Mouse (Mus musculus) CH12.LX (cell line): Measurements from ENCODE around the gene Trappc2l. TPM values are rescaled to one million over a fixed set of nuclear protein-coding genes. Genes with fewer than 3 reads are reported as not detected.
"Not testable (repeated sequence)": the region's sequence is repeated elsewhere in the genome, so short reads cannot be mapped to it uniquely, and the experiment has no call there.

ENCODE experiments used
- DNase-seq: peaks from one replicate; pipeline ENCODE4 v3.0.0-alpha.2; 2013; ENCODE audit errors: extremely low read depth
- H3K27ac ChIP-seq: 2 replicates; pipeline ENCODE4 v1.5.1; 2012; ENCODE audit warnings: low read depth, mild to moderate bottlenecking, control low read depth, moderate library complexity; ENCODE audit not compliant: insufficient read depth
- H3K27me3 ChIP-seq: replicated peaks from 2 replicates; pipeline ENCODE3; 2012; ENCODE audit warnings: inconsistent platforms
- H3K36me3 ChIP-seq, 2 experiments: replicated peaks in 1 of 2; 2 replicates each; pipeline versions ENCODE3 to v1.6.1; 2012; ENCODE audit warnings: inconsistent platforms in 1 of 2, low read length in 1 of 2, mild to moderate bottlenecking in 1 of 2, mixed read lengths in 1 of 2, moderate library complexity in 1 of 2; ENCODE audit not compliant: control insufficient read depth in 1 of 2, insufficient read depth in 1 of 2
- H3K4me1 ChIP-seq, 2 experiments: 2 replicates each; pipeline ENCODE4 v1.6.1; 2012; ENCODE audit warnings: inconsistent platforms in 1 of 2, moderate library complexity in 1 of 2; ENCODE audit not compliant: insufficient read depth in 2 of 2, control insufficient read depth in 1 of 2
- H3K4me2 ChIP-seq: 2 replicates; pipeline ENCODE4 v1.6.1; 2012; ENCODE audit warnings: low read depth, mild to moderate bottlenecking, control low read depth; ENCODE audit not compliant: poor library complexity, insufficient read depth, severe bottlenecking
- H3K4me3 ChIP-seq, 3 experiments: fragments of 150-350 bp in 1 of 3; sonication (generic) in 1 of 3; replicated peaks in 1 of 3; 2 replicates each; pipeline versions ENCODE3 to v1.5.1; 2011 to 2012; ENCODE audit warnings: low read depth in 2 of 3, low read length in 2 of 3, mild to moderate bottlenecking in 2 of 3, moderate library complexity in 2 of 3, control low read depth in 1 of 3, improper control_type of control experiment in 1 of 3, inconsistent platforms in 1 of 3, mixed read lengths in 1 of 3; ENCODE audit not compliant: poor library complexity in 1 of 3
- H3K79me2 ChIP-seq: replicated peaks from 2 replicates; pipeline ENCODE4 v1.6.1; 2012; ENCODE audit warnings: mild to moderate bottlenecking, moderate library complexity; ENCODE audit not compliant: control insufficient read depth, poor library complexity, insufficient read depth, severe bottlenecking; ENCODE audit errors: extremely low read depth
- H3K9ac ChIP-seq: 2 replicates; pipeline ENCODE4 v1.6.1; 2012; ENCODE audit warnings: low read depth, mild to moderate bottlenecking, control low read depth, moderate library complexity; ENCODE audit not compliant: insufficient read depth
- H3K9me3 ChIP-seq: replicated peaks from 2 replicates; pipeline ENCODE3; 2012; ENCODE audit warnings: low read length, inconsistent platforms, mixed read lengths
- CHD2 ChIP-seq: IDR thresholded peaks from 2 replicates; pipeline ENCODE4 v1.6.1; 2011; ENCODE audit warnings: low read length, improper control_type of control experiment
- CTCF ChIP-seq, 2 experiments: IDR thresholded peaks in 1 of 2; conservative IDR thresholded peaks in 1 of 2; 2 replicates each; pipeline ENCODE4 v1.5.1; 2011 to 2012; ENCODE audit warnings: low read depth in 2 of 2, low read length in 2 of 2, improper control_type of control experiment in 1 of 2, inconsistent platforms in 1 of 2, mild to moderate bottlenecking in 1 of 2, moderate library complexity in 1 of 2
- E2F4 ChIP-seq: IDR thresholded peaks from 2 replicates; pipeline ENCODE4 v1.6.1; 2011; ENCODE audit warnings: low read depth, low read length, improper control_type of control experiment; ENCODE audit not compliant: insufficient replicate concordance
- EP300 ChIP-seq: IDR thresholded peaks from 2 replicates; pipeline ENCODE4 v1.6.1; 2011; ENCODE audit warnings: low read length, improper control_type of control experiment
- ETS1 ChIP-seq: conservative IDR thresholded peaks from 2 replicates; pipeline ENCODE4 v1.6.1; 2012; ENCODE audit warnings: low read depth, mild to moderate bottlenecking, inconsistent platforms, low read length, improper control_type of control experiment, moderate library complexity
- HCFC1 ChIP-seq: IDR thresholded peaks from 2 replicates; pipeline ENCODE4 v1.6.1; 2012; ENCODE audit warnings: low read depth, mild to moderate bottlenecking, inconsistent platforms, low read length, improper control_type of control experiment
- JUND ChIP-seq: conservative IDR thresholded peaks from 2 replicates; pipeline ENCODE4 v1.6.1; 2011; ENCODE audit warnings: low read depth, low read length, improper control_type of control experiment
- MAX ChIP-seq: IDR thresholded peaks from 2 replicates; pipeline ENCODE4 v1.6.1; 2011; ENCODE audit warnings: low read length, improper control_type of control experiment
- MAZ ChIP-seq: IDR thresholded peaks from 2 replicates; pipeline ENCODE4 v1.6.1; 2012; ENCODE audit warnings: low read depth, mild to moderate bottlenecking, inconsistent platforms, low read length, improper control_type of control experiment, moderate library complexity
- PAX5 ChIP-seq: IDR thresholded peaks from 2 replicates; pipeline ENCODE4 v1.6.1; 2012; ENCODE audit warnings: low read length, inconsistent platforms, mixed read lengths
- RCOR1 ChIP-seq: conservative IDR thresholded peaks from 2 replicates; pipeline ENCODE4 v1.6.1; 2012; ENCODE audit warnings: low read depth, mild to moderate bottlenecking, inconsistent platforms, low read length, improper control_type of control experiment
- SIN3A ChIP-seq: IDR thresholded peaks from 2 replicates; pipeline ENCODE4 v1.6.1; 2012; ENCODE audit warnings: low read length, improper control_type of control experiment, inconsistent platforms
- SMC3 ChIP-seq: IDR thresholded peaks from 2 replicates; pipeline ENCODE4 v1.6.1; 2011; ENCODE audit warnings: low read depth, low read length, improper control_type of control experiment
- TCF12 ChIP-seq: IDR thresholded peaks from 2 replicates; pipeline ENCODE4 v1.6.1; 2014; ENCODE audit warnings: low read depth, mild to moderate bottlenecking, inconsistent platforms, low read length, improper control_type of control experiment
- UBTF ChIP-seq: IDR thresholded peaks from 2 replicates; pipeline ENCODE4 v1.6.1; 2012; ENCODE audit warnings: low read depth, mild to moderate bottlenecking, inconsistent platforms, low read length, improper control_type of control experiment, moderate library complexity
- USF1 ChIP-seq: IDR thresholded peaks from 2 replicates; pipeline ENCODE4 v1.6.1; 2014; ENCODE audit warnings: low read depth, mild to moderate bottlenecking, inconsistent platforms, low read length, improper control_type of control experiment
- ZKSCAN1 ChIP-seq: IDR thresholded peaks from 2 replicates; pipeline ENCODE4 v1.6.1; 2012; ENCODE audit warnings: low read depth, inconsistent platforms, low read length, improper control_type of control experiment, borderline replicate concordance
- ZMIZ1 ChIP-seq: IDR thresholded peaks from 2 replicates; pipeline ENCODE4 v1.6.1; 2012; ENCODE audit warnings: low read depth, mild to moderate bottlenecking, inconsistent platforms, low read length, improper control_type of control experiment
- ZNF384 ChIP-seq: IDR thresholded peaks from 2 replicates; pipeline ENCODE4 v1.6.1; 2012; ENCODE audit warnings: low read depth, low read length, improper control_type of control experiment, inconsistent platforms
- dilution Hi-C: fragments of 300-500 bp; cut with MboI; formaldehyde crosslinking; loops from 2 replicates; pipeline ENCODE4 v1.14.3; 2020; ENCODE audit warnings: low sequenced_read_pairs; ENCODE audit not compliant: extremely low pct_unique_long_range_greater_than_20kb, extremely low pct_ligation_motif_present
- in situ Hi-C: fragments of 300-500 bp; cut with MboI; formaldehyde crosslinking; loops from 3 replicates; pipeline ENCODE4 v1.14.3; 2019; ENCODE audit warnings: low sequenced_read_pairs, low pct_ligation_motif_present, low pct_unique_long_range_greater_than_20kb, mixed read lengths
- polyA plus RNA-seq: library from polyadenylated mRNA; unstranded; fragments of >175 nt; gene quantifications from 2 replicates; pipeline ENCODE4 v1.2.1, GENCODE M21; 2012; ENCODE audit warnings: low read depth; ENCODE audit not compliant: insufficient read length
- total RNA-seq, 2 experiments: library from RNA; depleted of rRNA; stranded (reverse); fragments of 300-350 nt in 1 of 2; fragments of >200 nt in 1 of 2; gene quantifications; 2 replicates each; pipeline ENCODE4 v1.2.3; 2012 to 2014

The Trappc2l gene
- total and polyA plus RNA-seq, 3 experiments = 15.7 to 67.0 (median 36.0) TPM

- H3K4me3 ChIP-seq, H3K9ac ChIP-seq, dilution Hi-C loops, DNase-seq, H3K79me2 ChIP-seq, H3K27me3 ChIP-seq, H3K27ac ChIP-seq, H3K9me3 ChIP-seq: not testable (repeated sequence)
- Histone ChIP-seq H3K36me3 (peaks cover 67 to 88% of the 10 kb centered on the region in 2 experiments), H3K4me1 (peaks cover 5 to 12% of the 10 kb centered on the region in 2 experiments)
- TF ChIP-seq CTCF (conservative IDR thresholded peaks at IDR 0.05 in 1 of 2, IDR thresholded peaks at IDR 0.05 in 1 of 2; ENCODE audit: low read depth in 2 of 2, low read length in 2 of 2) = 0 out of 4 replicates have a peak, but pooled peaks of 1 of the 2 experiments have one; percentile 5
- TF ChIP-seq, all 38 proteins: peak for 1; not testable (repeated sequence) for 37
- in situ Hi-C loops, H3K4me2 ChIP-seq: not testable (repeated sequence)
These were observed 20.7 kb downstream of the Trappc2l start for GRCm38 (mm10) chr8:122632134-122632533.

GRCm38 (mm10) chr8:122633205-122633604 lies 21.8 kb downstream of the Trappc2l start:
- H3K79me2 ChIP-seq = no peaks in the 10 kb centered on the region
- H3K9me3 ChIP-seq = no peaks in the 10 kb centered on the region
- H3K9ac ChIP-seq = no peak overlapping the region
- no peak for DNase-seq
- peaks cover 0 to 5% of the 10 kb centered on the region in 2 experiments; a peak in 1 of 4 replicates for H3K4me1 ChIP-seq
- no peak overlapping the region for H3K4me2 ChIP-seq
- no peak overlapping the region for H3K27ac ChIP-seq
- dilution Hi-C loops (no loop called here), in situ Hi-C loops (no loop called here)
- no peak overlapping the region for H3K4me3 ChIP-seq
- no peak for TF ChIP-seq PAX5
- TF ChIP-seq SIN3A = no peak
- no peak for TF ChIP-seq MAZ
- no peak for TF ChIP-seq E2F4
- TF ChIP-seq EP300 = no peak
- no peak for TF ChIP-seq CHD2
- no peak for TF ChIP-seq HCFC1
- no peak for TF ChIP-seq UBTF
- TF ChIP-seq ZMIZ1 = no peak
- TF ChIP-seq MAX = no peak
- no peak for TF ChIP-seq USF1
- TF ChIP-seq JUND = no peak
- TF ChIP-seq ZNF384 = no peak
- no peak for TF ChIP-seq TCF12
- TF ChIP-seq ETS1 = no peak
- no peak for TF ChIP-seq SMC3
- no peak for TF ChIP-seq RCOR1
- TF ChIP-seq ZKSCAN1 = no peak
- TF ChIP-seq, all 38 proteins: peak for 0
- peaks cover 77 to 92% of the 10 kb centered on the region in 2 experiments for H3K36me3 ChIP-seq
- H3K27me3 ChIP-seq = no peaks in the 10 kb centered on the region
